ENCODE assay signal across 8 mouse cellular contexts in the genomic region with DNA sequence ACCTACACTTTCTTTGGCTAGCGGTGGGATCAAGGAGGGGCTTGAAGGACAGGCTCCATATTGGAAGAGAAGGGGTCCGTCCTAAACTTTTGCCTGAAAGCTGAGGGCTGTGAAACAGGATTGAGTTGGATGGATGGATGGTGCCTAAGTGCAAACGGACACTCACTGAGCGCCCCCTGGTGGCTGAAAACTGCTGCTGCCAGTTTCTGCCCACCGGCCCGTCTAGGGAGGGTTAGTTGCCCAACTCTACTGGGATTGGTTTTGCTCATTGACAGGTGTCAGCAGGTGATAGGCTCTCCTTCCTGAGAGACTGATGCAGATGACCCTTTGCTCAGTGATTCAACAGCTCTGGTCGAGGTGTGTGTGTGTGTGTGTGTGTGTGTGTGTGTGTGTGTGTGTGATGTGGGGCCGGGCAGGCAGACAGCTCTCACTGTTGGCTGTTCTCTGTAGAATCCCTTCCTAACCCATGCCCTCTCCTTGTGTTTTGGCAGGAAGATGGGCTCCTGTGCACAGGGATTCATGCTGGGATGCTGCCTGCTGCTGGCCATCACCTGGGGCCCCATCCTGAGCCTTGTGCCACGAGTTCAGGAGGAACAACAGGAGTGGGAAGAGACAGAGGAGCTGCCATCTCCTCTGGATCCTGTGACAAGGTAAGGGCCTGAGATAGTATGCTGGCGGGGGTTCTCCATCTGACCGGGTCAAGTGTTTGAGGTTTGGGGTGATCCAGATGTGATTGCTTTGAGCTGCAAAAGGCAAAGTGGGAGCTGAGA. TPM values are rescaled to one million over a fixed set of nuclear protein-coding genes. Genes with fewer than 3 reads are reported as not detected.
A peak's percentile ranks its signal among the peaks of the same experiment; 100 is the strongest.
DNase-seq lines count a peak whose midpoint lies in the region; ATAC-seq and TF ChIP-seq lines count a peak whose summit lies in the region.

No protein-coding gene starts in this region.

- no peaks in the 10 kb centered on the region for H3K27me3 ChIP-seq in kidney, embryonic 16.5 days (ENCODE audit: insufficient read depth, low read length)
- no peaks in the 10 kb centered on the region for H3K27me3 ChIP-seq in stomach, embryonic 15.5 days (replicated peaks)

- peak; percentile 69 to 89 for DNase-seq in adrenal gland, adult (ENCODE audit: inconsistent age in 2 of 2, low spot score in 1 of 2)
- no peak for DNase-seq in adrenal gland, adult 8-10 months
- peak; percentile 77 for DNase-seq in 3T3-L1 (ENCODE audit: low read depth, low spot score)
- peak; percentile 58 to 68 for DNase-seq in gastrocnemius, postnatal 36 days
- DNase-seq in lung, postnatal 14 days, result peak; percentile 89

- peak; percentile 43 for ATAC-seq in kidney, embryonic 16.5 days (ENCODE audit: low FRiP score, low TSS enrichment)
- ATAC-seq in stomach, embryonic 15.5 days (ENCODE audit: insufficient read depth, low FRiP score, low read depth), result 0 out of 2 replicates have a peak, but pooled peaks have one; percentile 16

- H3K4me3 ChIP-seq in bone marrow macrophage, adult 2 months (ENCODE audit: insufficient read depth, low read length), result no peak overlapping the region
- no peak overlapping the region for H3K4me3 ChIP-seq in kidney, embryonic 16.5 days (ENCODE audit: low read length)
- H3K4me3 ChIP-seq in stomach, embryonic 15.5 days (replicated peaks), result no peak overlapping the region

- H3K4me1 ChIP-seq in bone marrow macrophage, adult 2 months (ENCODE audit: control insufficient read depth, insufficient read depth, low read length), result 0 out of 2 replicates have a peak, but pooled peaks cover 2% of the 10 kb centered on the region
- H3K4me1 ChIP-seq in kidney, embryonic 16.5 days (ENCODE audit: insufficient read depth, low read length), result peaks cover 10% of the 10 kb centered on the region; the same call in 1 of the 2 replicates
- H3K4me1 ChIP-seq in stomach, embryonic 15.5 days, result 0 out of 2 replicates have a peak, but pooled peaks cover 4% of the 10 kb centered on the region

- intact Hi-C loops in gastrocnemius, postnatal 36 days (cut with DNase I), result loop anchor here (1.0 to 10.0 kb wide), 2 partner anchors 20 to 301 kb away; no protein-coding TSS in a partner anchor

- H3K4me2 ChIP-seq in kidney, embryonic 16.5 days (replicated peaks; ENCODE audit: low read depth, low read length), result no peak overlapping the region
- no peak overlapping the region for H3K4me2 ChIP-seq in stomach, embryonic 15.5 days

- no peak overlapping the region for H3K27ac ChIP-seq in bone marrow macrophage, adult 2 months (ENCODE audit: insufficient read depth, low read depth, low read length)
- H3K27ac ChIP-seq in kidney, embryonic 16.5 days (ENCODE audit: low read length), result no peak overlapping the region
- H3K27ac ChIP-seq in stomach, embryonic 15.5 days, result no peak overlapping the region

- WGBS in kidney, embryonic 16.5 days, result 34% methylated on average over 11 of the region's 11 CpGs
- 30% methylated on average over 11 of the region's 11 CpGs for WGBS in stomach, embryonic 15.5 days

- H3K36me3 ChIP-seq in kidney, embryonic 16.5 days (ENCODE audit: insufficient read depth, low read length), result no peaks in the 10 kb centered on the region
- no peaks in the 10 kb centered on the region for H3K36me3 ChIP-seq in stomach, embryonic 15.5 days

- TF ChIP-seq CTCF in bone marrow macrophage, adult 2 months (IDR thresholded peaks at IDR 0.05; ENCODE audit: low read depth, low read length), result peak; percentile 94

- TF ChIP-seq POLR2A in bone marrow macrophage, adult 2 months (IDR thresholded peaks at IDR 0.05; ENCODE audit: borderline replicate concordance, low read depth, low read length), result no peak

- H3K9me3 ChIP-seq in kidney, embryonic 16.5 days (ENCODE audit: low read length), result no peaks in the 10 kb centered on the region
- H3K9me3 ChIP-seq in stomach, embryonic 15.5 days, result no peaks in the 10 kb centered on the region

- H3K9ac ChIP-seq in kidney, embryonic 16.5 days (replicated peaks; ENCODE audit: low read length), result no peak overlapping the region
- no peak overlapping the region for H3K9ac ChIP-seq in stomach, embryonic 15.5 days

RNA-seq across cellular contexts. Expression of a gene that starts 15.4 kb away (rescaled TPM):
- 10 to 100 TPM; 20.4 to 26.2 (median 24.3) TPM for total RNA-seq in adrenal gland, adult 8-10 months (2022)
- polyA plus RNA-seq in bone marrow macrophage, adult 2 months (2012; ENCODE audit: insufficient read depth, insufficient read length, missing spikeins), result not detected in 2 replicates
- total RNA-seq in gastrocnemius, postnatal 36 days (2021), result 1 to 10 TPM; 9.3 to 9.7 TPM
- polyA plus RNA-seq in kidney, embryonic 16.5 days (2015; fragmentation: Nextera tagmentation; extraction: Ambion mirVana), result 8.2 and 8.3 TPM in 2 replicates
- 6.8 and 8.3 TPM in 2 replicates for polyA plus RNA-seq in stomach, embryonic 15.5 days (2015; fragmentation: Nextera tagmentation; extraction: Ambion mirVana)

RNA-seq across cellular contexts. Expression of a gene that starts 24.5 kb away (rescaled TPM):
- 10 to 100 TPM; 36.8 to 39.6 (median 37.9) TPM for total RNA-seq in adrenal gland, adult 8-10 months (2022)
- polyA plus RNA-seq in bone marrow macrophage, adult 2 months (2012; ENCODE audit: insufficient read depth, insufficient read length, missing spikeins), result 31.9 and 36.2 TPM in 2 replicates
- total RNA-seq in gastrocnemius, postnatal 36 days (2021), result 1 to 10 TPM; 9.4 to 9.7 TPM
- polyA plus RNA-seq in kidney, embryonic 16.5 days (2015; fragmentation: Nextera tagmentation; extraction: Ambion mirVana), result 30.6 and 30.9 TPM in 2 replicates
- polyA plus RNA-seq in stomach, embryonic 15.5 days (2015; fragmentation: Nextera tagmentation; extraction: Ambion mirVana), result 30.7 and 32.1 TPM in 2 replicates

RNA-seq across cellular contexts. Expression of a gene that starts 33.2 kb away (rescaled TPM):
- 10 to 100 TPM; 21.9 to 25.7 (median 24.0) TPM for total RNA-seq in adrenal gland, adult 8-10 months (2022)
- 32.7 and 38.9 TPM in 2 replicates for polyA plus RNA-seq in bone marrow macrophage, adult 2 months (2012; ENCODE audit: insufficient read depth, insufficient read length, missing spikeins)
- 1 to 10 TPM; 4.6 to 4.7 TPM for total RNA-seq in gastrocnemius, postnatal 36 days (2021)
- polyA plus RNA-seq in kidney, embryonic 16.5 days (2015; fragmentation: Nextera tagmentation; extraction: Ambion mirVana), result 6.1 and 7.5 TPM in 2 replicates
- polyA plus RNA-seq in stomach, embryonic 15.5 days (2015; fragmentation: Nextera tagmentation; extraction: Ambion mirVana), result 10.1 and 11.5 TPM in 2 replicates

RNA-seq across cellular contexts. Expression of a gene that starts 41.5 kb away (rescaled TPM):
- total RNA-seq in adrenal gland, adult 8-10 months (2022), result 100 to 1,000 TPM in 2 of 4 experiments, 10 to 100 TPM in 2; 88.8 to 112 (median 98.8) TPM
- 786 and 891 TPM in 2 replicates for polyA plus RNA-seq in bone marrow macrophage, adult 2 months (2012; ENCODE audit: insufficient read depth, insufficient read length, missing spikeins)
- 10 to 100 TPM; 13.0 to 19.2 TPM for total RNA-seq in gastrocnemius, postnatal 36 days (2021)
- 14.9 and 18.1 TPM in 2 replicates for polyA plus RNA-seq in kidney, embryonic 16.5 days (2015; fragmentation: Nextera tagmentation; extraction: Ambion mirVana)
- polyA plus RNA-seq in stomach, embryonic 15.5 days (2015; fragmentation: Nextera tagmentation; extraction: Ambion mirVana), result 67.4 and 81.5 TPM in 2 replicates
